Mouse (Mus musculus) embryonic stem cell, embryonic (primary cell): ENCODE measurements at regions not wholly inside any gene's neighbourhood (a gene's known extent, or its start where the extent isn't known, plus 50 kb on each side); places are given as distances from the start of the nearest gene placed in this dataset.

Source experiments
- CTCF ChIA-PET, 4 experiments: fragments of 300-600 bp in 2 of 4; fragments of 350-600 bp in 2 of 4; sonication (Branson Sonifier 250); formaldehyde crosslinking; loops; one replicate each; lab custom pipeline; 2022; ENCODE audit warnings: inconsistent platforms in 2 of 4; lab: Charles Lee
- POLR2A ChIA-PET, 4 experiments: fragments of 300-600 bp in 2 of 4; fragments of 350-600 bp in 2 of 4; sonication (Branson Sonifier 250); formaldehyde crosslinking; loops; one replicate each; lab custom pipeline; 2022; ENCODE audit warnings: antibody characterized with exemption in 4 of 4, inconsistent platforms in 1 of 4; lab: Charles Lee

- POLR2A ChIA-PET, result interaction anchor here in 1 of 4 experiments (0.6 kb wide), 1 partner anchor 57 kb away, joined by 3 read pairs; no protein-coding TSS in a partner anchor
- CTCF ChIA-PET, result no interaction called here
These were observed 61.9 kb upstream of the Cwc22 start for GRCm38 (mm10) chr2:78008094-78008493.

- ChIA-PET POLR2A (interaction anchor here in 1 of 4 experiments (0.6 to 1.3 kb wide), 2 partner anchors 11 to 1327 kb away, joined by 3 read pairs; no protein-coding TSS in a partner anchor), CTCF (interaction anchor here in 1 of 4 experiments (0.6 kb wide), 1 partner anchor 11 kb away, joined by 3 read pairs; no protein-coding TSS in a partner anchor)
These were observed 59.3 kb upstream of the Cwc22 start for GRCm38 (mm10) chr2:78005402-78006021.

- POLR2A ChIA-PET, result interaction anchor here in 1 of 4 experiments (0.5 kb wide), 1 partner anchor 864 kb away, joined by 3 read pairs; no protein-coding TSS in a partner anchor
- CTCF ChIA-PET, result no interaction called here
These were observed 58.3 kb upstream of the Cwc22 start for GRCm38 (mm10) chr2:78004426-78004825.
